Mouse (Mus musculus) G1E (cell line): ENCODE measurements at regions not wholly inside any gene's neighbourhood (a gene's known extent, or its start where the extent isn't known, plus 50 kb on each side); places are given as distances from the start of the nearest gene placed in this dataset.

Experiments used
- ATAC-seq: 2 replicates; pipeline ENCODE4 v1.8.0; 2016; ENCODE audit warnings: mild to moderate bottlenecking; ENCODE audit not compliant: insufficient number of reproducible peaks, poor library complexity, low FRiP score, severe bottlenecking; ENCODE audit errors: extremely low read depth
- DNase-seq: peaks from one replicate; pipeline ENCODE4 v3.0.0; 2012; ENCODE audit warnings: low spot score
- H3K27me3 ChIP-seq: 2 replicates; pipeline ENCODE4 v1.6.1; 2012; ENCODE audit warnings: mild to moderate bottlenecking, low read length, inconsistent platforms; ENCODE audit not compliant: insufficient read depth
- H3K36me3 ChIP-seq: replicated peaks from 2 replicates; pipeline ENCODE3; 2012; ENCODE audit warnings: mild to moderate bottlenecking, inconsistent platforms
- H3K4me1 ChIP-seq: 2 replicates; pipeline ENCODE4 v1.6.1; 2012; ENCODE audit warnings: low read depth, low read length, inconsistent platforms, mixed read lengths; ENCODE audit not compliant: insufficient read depth
- H3K4me3 ChIP-seq: 2 replicates; pipeline ENCODE4 v1.5.1; 2012; ENCODE audit warnings: low read depth, mild to moderate bottlenecking, inconsistent platforms, low read length, moderate library complexity, mixed read lengths
- H3K9me3 ChIP-seq: replicated peaks from 2 replicates; pipeline ENCODE4 v1.6.1; 2012; ENCODE audit warnings: inconsistent platforms
- CTCF ChIP-seq: IDR thresholded peaks from 2 replicates; pipeline ENCODE4 v1.5.1; 2012; ENCODE audit warnings: low read depth, low read length, inconsistent platforms, mixed read lengths
- GATA1 ChIP-seq: IDR thresholded peaks from 2 replicates; pipeline ENCODE4 v1.6.1; 2012; ENCODE audit warnings: borderline replicate concordance, low read length, inconsistent platforms, mixed read lengths
- GATA2 ChIP-seq: IDR thresholded peaks from 2 replicates; pipeline ENCODE4 v1.6.1; 2012; ENCODE audit warnings: low read depth, low read length, inconsistent platforms, borderline replicate concordance
- POLR2AphosphoS5 ChIP-seq: IDR thresholded peaks from 2 replicates; pipeline ENCODE4 v1.6.1; 2012; ENCODE audit warnings: low read depth, low read length, inconsistent platforms; ENCODE audit not compliant: insufficient replicate concordance
- TAL1 ChIP-seq: conservative IDR thresholded peaks from 2 replicates; pipeline ENCODE4 v1.6.1; 2012; ENCODE audit warnings: low read depth, low read length, inconsistent platforms, mixed read lengths

GRCm38 (mm10) chr3:128280626-128281025 lies 384.5 kb upstream of the Fam241a start:
- no peak overlapping the region for H3K4me3 ChIP-seq
- H3K36me3 ChIP-seq: no peaks in the 10 kb centered on the region
- DNase-seq (no peak), ATAC-seq (no peak)
- no peaks in the 10 kb centered on the region for H3K4me1 ChIP-seq
- peaks cover 4% of the 10 kb centered on the region; the same call in 1 of the 2 replicates for H3K9me3 ChIP-seq
- no peaks in the 10 kb centered on the region for H3K27me3 ChIP-seq
- no peak for TF ChIP-seq POLR2AphosphoS5
- no peak for TF ChIP-seq GATA1
- no peak for TF ChIP-seq TAL1
- TF ChIP-seq GATA2: no peak
- no peak for TF ChIP-seq CTCF

DNA sequence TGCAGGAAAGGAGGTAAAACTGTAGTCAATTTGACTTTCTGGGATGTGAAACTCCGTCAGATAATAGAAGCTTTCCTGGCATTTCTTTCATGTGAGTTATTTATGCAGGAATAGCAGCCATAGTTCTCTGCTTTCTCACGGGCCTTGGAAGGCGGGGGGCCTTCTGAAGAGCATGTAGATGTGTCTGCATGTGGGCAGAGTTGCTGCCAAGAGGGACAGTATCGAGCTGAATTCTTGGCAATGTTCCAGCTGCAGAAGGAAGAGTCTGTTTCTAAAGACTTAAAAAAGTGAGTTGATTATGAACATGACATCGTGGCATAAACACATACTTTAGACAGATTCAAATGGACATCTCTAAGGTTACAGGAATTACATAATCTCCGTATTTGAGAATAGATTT lies 374.5 kb upstream of the Fam241a start:
- no peak for TF ChIP-seq GATA1
- TF ChIP-seq TAL1: no peak
- no peak for TF ChIP-seq POLR2AphosphoS5
- TF ChIP-seq GATA2: no peak
- no peak for TF ChIP-seq CTCF
- Histone ChIP-seq H3K4me3 (no peak overlapping the region), H3K9me3 (no peaks in the 10 kb centered on the region; the same call in 1 of the 2 replicates), H3K4me1 (no peaks in the 10 kb centered on the region), H3K36me3 (no peaks in the 10 kb centered on the region), H3K27me3 (no peaks in the 10 kb centered on the region)
- DNase-seq (no peak), ATAC-seq (no peak)

DNA sequence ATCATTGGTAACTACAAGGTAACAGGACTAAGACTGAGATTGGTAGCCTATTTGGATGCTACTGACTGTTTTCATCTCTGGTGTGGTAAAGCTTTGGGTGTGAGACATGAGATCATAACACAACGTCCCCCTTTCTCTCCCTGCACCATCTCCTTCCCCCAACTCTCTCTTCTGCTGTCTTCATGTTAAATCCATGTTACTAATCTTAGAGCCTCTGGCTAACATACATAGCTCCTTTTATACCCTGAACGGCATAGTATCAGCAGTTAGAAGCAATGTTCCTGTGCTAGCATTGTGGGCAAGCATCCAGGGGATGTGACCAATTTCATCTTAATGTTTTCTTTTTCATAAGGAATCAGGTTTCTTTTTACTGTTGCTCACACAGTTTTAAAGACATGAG lies 365.1 kb upstream of the Fam241a start:
- Histone ChIP-seq H3K9me3 (no peaks in the 10 kb centered on the region; the same call in 1 of the 2 replicates), H3K4me3 (no peak overlapping the region), H3K4me1 (no peaks in the 10 kb centered on the region), H3K36me3 (no peaks in the 10 kb centered on the region), H3K27me3 (no peaks in the 10 kb centered on the region)
- ATAC-seq (no peak), DNase-seq (no peak)
- no peak for TF ChIP-seq GATA1

DNA sequence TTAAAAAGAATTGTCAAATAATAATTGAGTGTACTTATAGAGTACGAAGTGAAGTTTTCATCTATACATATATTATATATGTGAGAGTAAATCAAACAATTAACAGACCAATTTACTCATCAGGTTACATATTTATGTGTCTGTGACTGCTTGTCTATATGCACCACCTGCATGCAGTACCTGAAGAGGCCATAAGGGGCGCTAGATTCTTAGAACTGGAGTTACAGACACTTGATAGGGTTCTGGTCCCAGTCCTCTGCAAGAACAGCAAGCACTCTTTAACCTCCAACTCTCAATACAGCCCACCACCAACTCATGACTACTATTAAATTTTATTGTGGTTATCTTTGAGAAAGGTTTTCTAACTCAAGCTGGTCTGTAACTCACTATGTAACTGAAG lies 351.7 kb upstream of the Fam241a start:
- ATAC-seq (no peak), DNase-seq (no peak)
- Histone ChIP-seq H3K9me3 (0 out of 2 replicates have a peak, but pooled peaks cover under 1% of the 10 kb centered on the region), H3K4me3 (no peak overlapping the region), H3K4me1 (no peaks in the 10 kb centered on the region), H3K27me3 (no peaks in the 10 kb centered on the region), H3K36me3 (no peaks in the 10 kb centered on the region)
- TF ChIP-seq CTCF (no peak), POLR2AphosphoS5 (no peak), TAL1 (no peak), GATA1 (no peak), GATA2 (no peak)

GRCm38 (mm10) chr3:128239813-128240421 lies 343.8 kb upstream of the Fam241a start:
- Histone ChIP-seq H3K4me1 (no peaks in the 10 kb centered on the region), H3K36me3 (no peaks in the 10 kb centered on the region), H3K27me3 (no peaks in the 10 kb centered on the region), H3K4me3 (no peak overlapping the region), H3K9me3 (0 out of 2 replicates have a peak, but pooled peaks cover 3% of the 10 kb centered on the region)
- ATAC-seq (no peak), DNase-seq (no peak)
- TF ChIP-seq GATA1: no peak
- TF ChIP-seq POLR2AphosphoS5: no peak
- TF ChIP-seq TAL1: no peak
- no peak for TF ChIP-seq GATA2

DNA sequence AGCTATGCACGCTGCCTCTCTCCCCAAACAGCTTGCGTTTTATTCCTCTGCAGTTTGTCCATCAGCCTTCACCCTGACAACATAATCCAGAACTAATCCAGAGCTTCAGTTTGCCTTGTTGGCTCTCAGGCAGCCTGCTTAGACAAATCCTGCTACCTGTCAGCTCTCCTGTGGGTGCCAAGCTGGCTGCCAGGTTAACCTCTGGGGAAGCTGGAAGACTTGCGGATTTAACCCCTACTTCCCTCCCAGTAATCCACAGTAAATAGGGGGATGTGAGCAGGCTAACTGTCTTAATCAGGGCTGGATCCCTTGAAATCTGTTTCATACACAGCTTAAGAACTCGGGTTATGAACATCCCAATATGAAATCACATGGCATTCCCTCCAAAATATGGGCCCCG lies 334.3 kb upstream of the Fam241a start:
- no peak for TF ChIP-seq GATA1
- no peak for TF ChIP-seq POLR2AphosphoS5
- no peak for TF ChIP-seq GATA2
- no peak for TF ChIP-seq TAL1
- no peak for TF ChIP-seq CTCF
- no peak for ATAC-seq
- H3K27me3 ChIP-seq: no peaks in the 10 kb centered on the region
- no peaks in the 10 kb centered on the region for H3K4me1 ChIP-seq
- no peaks in the 10 kb centered on the region for H3K9me3 ChIP-seq
- DNase-seq: no peak
- H3K36me3 ChIP-seq: no peaks in the 10 kb centered on the region
- no peak overlapping the region for H3K4me3 ChIP-seq

DNA sequence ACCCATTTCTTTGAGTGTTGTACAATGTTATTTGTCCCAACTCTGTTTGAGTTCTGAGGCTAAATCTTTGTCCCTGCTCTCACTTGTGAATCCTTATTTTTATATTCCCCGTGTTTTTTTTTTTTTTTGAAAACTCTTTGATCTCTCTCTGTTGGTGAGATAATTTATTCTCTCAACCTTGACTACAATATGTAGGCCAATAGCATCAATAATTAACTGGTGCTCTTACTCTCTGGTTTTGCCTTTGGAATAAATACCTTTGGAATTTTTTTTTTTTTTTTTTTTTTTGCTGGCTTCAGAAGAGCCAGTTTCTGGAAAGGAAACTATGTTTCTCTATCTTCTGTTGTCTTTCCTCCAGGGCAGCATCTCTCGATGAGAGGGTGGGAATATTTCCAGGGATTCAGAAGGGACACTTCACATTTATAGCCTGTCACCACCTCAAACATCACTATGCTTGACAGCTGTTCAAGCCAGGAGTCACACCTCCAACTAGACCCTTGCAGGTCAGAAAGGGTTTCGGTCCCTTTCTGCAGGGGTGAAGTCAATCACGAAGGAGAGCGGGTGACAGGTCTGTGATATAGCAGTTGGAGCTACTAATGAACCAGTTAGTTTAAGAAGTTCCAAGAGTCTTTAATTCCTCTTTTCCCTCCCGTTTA lies 330.9 kb upstream of the Fam241a start:
- H3K36me3 ChIP-seq: no peaks in the 10 kb centered on the region
- no peak for DNase-seq
- no peaks in the 10 kb centered on the region for H3K27me3 ChIP-seq
- peaks cover 3% of the 10 kb centered on the region; the same call in 1 of the 2 replicates for H3K9me3 ChIP-seq
- no peak overlapping the region for H3K4me3 ChIP-seq
- TF ChIP-seq CTCF (no peak), GATA2 (no peak), POLR2AphosphoS5 (no peak), GATA1 (no peak), TAL1 (no peak)
- H3K4me1 ChIP-seq: no peaks in the 10 kb centered on the region
- no peak for ATAC-seq
